Mouse (Mus musculus) left cerebral cortex, postnatal 10 days (tissue): ENCODE results near the gene Mrpl49. TPM values are rescaled to one million over a fixed set of nuclear protein-coding genes. Genes with fewer than 3 reads are reported as not detected.
"Not testable (repeated sequence)": the region's sequence is repeated elsewhere in the genome, so short reads cannot be mapped to it uniquely, and the experiment has no call there.

Experiments used
- DNase-seq, 2 experiments: peaks; one replicate each; pipeline ENCODE4 v3.0.0; 2021 to 2022; ENCODE audit warnings: low spot score in 2 of 2, mixed read lengths in 1 of 2; ENCODE audit errors: extremely low spot score in 1 of 2
- intact Hi-C: fragments of 180-260 bp; cut with DNase I; formaldehyde crosslinking; loops from one replicate; pipeline ENCODE4 v1.15.1; 2025
- total RNA-seq, 2 experiments: library from RNA; stranded (reverse); gene quantifications; 2 replicates each; pipeline ENCODE4 v1.2.3; 2021

The Mrpl49 gene
- total RNA-seq, 2 experiments from 2014 or later: 43.3 to 45.3 TPM

DNA sequence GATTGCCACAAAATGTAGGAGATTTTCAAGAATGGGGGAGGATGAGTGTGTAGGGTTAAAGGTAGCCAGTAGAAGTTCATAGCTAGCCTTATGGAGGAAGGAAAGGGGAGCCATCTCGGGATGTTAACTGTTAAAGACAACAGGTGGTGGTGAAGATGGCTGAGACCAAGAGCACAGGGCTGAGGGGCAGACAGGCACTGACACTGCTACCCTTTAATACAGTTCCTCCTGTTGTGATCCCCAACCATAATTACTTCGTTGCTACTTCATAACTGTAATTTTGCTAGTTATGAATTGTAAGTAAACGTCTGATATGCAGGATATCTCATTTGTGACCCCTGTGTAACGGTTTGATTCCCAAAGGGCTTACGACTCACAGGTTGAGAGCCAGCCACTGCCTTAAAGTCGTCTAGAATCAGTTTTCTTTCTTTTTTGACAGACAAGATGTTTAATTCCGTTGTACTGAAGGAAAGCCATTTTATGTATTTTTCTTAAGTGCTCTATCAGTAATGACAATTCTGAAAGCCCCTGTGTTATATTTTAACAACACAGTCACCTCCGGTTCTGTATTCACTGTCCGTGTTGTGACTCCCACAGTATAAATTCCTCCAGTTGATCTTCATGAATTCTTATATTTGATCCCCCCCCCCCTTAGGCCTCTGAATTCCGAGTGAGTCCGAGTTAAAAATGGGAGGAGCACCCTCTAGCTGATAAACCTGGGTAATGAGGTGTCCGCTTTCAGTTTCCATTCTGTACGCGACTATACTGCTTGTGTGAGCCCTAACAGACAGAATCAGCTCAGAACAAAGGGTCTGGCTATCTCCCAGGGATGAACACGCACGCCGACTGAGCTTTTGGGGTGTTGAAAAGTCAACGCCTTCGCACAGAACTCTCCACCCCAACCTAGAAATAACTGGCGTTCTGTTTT is 12.0 kb downstream of the Mrpl49 start:
- no peak for DNase-seq
- intact Hi-C loops: loop anchor here (2.0 to 5.0 kb wide), 2 partner anchors 81 to 123 kb away; partner anchors contain the start of genes Cdc42ep2 and Pola2

DNA sequence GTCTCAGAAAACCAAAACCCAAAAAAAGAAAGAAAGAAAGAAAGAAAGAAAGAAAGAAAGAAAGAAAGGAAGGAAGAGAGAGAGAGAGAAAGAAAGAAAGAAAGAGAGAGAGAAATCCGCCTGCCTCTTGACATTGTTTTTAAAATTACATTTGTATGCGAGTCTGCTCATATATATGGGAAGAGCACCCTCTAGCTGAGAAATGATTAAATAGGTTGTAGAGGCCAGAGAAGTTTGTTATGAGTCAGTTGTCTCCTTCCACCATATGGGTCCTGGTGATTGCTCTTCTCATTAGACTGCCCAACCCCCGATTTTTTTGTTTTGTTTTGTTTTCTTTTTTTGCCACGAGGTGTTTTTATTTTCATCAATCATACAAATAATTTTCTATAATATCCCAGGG is 13.5 kb downstream of the Mrpl49 start:
- intact Hi-C loops: loop anchor here (2.0 kb wide), 1 partner anchor 79 kb away; the partner anchor contains the start of gene Pola2
- not testable (repeated sequence) for DNase-seq

DNA sequence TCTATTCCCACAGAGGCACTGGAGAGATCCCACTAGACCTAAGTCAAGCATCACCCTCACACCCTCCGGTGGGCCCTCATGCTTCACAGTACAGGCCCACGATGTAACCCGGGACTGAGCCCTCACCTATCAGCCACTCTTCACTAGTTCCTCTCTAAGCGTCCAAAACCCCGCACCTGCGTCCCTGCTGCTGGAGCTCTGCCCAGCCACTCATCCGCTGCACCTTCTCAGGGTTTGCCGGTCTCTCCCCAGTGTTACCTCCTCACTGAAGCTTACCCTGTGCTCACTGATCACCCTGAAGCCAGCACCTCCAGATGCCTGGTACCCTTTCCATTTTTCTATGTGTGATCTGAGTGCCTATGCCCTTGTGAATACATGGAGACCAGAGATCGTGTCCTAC is 15.3 kb downstream of the Mrpl49 start:
- intact Hi-C loops: no loop called here

DNA sequence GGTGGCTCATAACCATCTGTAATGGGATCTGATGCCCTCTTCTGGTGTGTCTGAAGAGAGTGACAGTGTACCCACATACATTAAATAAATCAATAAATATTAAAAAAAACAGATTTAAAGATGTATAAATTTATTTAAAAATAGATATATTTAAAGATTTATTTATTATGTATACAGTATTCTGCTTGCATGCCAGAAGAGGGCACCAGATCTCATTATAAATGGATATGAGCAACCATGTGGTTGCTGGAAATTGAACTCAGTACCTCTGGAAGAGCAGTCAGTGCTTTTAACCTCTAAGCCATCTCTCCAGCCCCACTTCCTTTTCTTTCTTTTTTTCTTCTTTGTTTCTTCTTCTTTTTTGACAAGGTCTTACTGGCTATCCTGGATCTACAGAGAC is 17.6 kb downstream of the Mrpl49 start:
- no peak for DNase-seq
- intact Hi-C loops: no loop called here

More for the DNA sequence above, 15.3 kb downstream of the Mrpl49 start:
- DNase-seq: peak in 1 of 2 experiments; percentile 25

DNA sequence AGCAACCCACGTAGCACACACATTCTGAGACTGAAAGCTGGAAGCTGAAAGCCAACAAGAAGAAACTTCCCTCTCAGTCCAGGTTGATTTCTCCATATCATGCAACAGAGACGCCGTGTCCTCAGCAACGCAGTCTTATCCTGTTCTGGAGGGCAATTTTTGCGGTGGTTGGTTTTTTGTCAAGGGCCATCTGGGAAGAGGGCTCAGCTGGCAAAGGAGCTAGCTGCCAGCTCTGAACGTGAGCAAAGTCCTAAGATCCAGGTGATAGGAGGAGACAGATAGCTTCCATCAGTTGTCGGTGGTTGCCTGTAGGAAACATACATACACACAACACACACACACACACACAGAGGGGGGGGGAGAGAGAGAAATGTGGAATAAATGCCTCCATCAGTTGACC is 19.3 kb downstream of the Mrpl49 start:
- no peak for DNase-seq
- intact Hi-C loops: no loop called here

DNA sequence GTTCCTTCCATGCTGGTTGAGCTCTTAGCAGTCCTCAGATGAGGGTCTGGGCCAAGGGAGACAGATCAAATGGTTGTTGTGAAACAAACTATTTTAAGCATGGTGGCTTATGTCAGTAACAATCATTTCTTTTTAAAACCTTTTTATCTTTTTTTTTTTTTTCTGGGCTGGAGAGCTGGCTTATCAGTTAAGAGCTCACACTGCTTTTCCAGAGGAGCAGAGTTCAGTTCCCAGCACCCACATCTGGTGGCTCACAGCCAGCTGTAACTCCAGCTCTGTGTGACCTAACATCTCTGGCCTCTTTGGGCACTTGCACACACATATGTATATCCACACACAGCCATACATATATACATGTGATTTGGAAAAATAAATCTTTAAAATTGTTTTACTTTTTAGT is 19.9 kb downstream of the Mrpl49 start:
- DNase-seq: no peak
- intact Hi-C loops: no loop called here

DNA sequence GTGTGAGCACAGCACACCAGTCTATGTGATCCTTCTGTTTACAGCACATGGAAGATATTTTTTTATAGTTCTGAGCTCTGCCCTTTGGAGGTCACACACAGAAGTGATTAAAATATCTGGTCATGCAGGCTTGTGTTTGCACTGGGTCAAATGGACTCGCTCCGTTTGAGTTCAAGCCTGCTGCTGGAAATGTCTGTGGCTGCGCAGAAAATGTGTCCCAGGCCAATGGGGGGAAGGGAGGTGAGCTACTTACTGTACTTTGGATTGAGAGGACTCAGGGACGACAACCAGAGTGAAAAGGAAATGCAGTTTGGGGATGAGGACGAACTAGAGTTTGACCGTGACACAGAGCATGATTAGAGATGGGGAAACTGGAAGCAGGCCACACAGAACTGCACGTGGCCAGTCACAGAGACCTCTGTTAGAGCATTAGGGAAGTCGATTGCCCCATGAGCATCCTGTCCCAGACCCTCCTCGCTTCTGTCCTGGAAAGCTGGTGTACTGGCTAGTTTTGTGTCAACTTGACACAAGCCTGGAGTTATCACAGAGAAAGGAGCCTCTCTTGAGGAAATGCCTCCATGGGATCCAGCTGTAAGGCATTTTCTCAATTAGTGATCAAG is 21.5 kb downstream of the Mrpl49 start:
- no peak for DNase-seq
- intact Hi-C loops: no loop called here

DNA sequence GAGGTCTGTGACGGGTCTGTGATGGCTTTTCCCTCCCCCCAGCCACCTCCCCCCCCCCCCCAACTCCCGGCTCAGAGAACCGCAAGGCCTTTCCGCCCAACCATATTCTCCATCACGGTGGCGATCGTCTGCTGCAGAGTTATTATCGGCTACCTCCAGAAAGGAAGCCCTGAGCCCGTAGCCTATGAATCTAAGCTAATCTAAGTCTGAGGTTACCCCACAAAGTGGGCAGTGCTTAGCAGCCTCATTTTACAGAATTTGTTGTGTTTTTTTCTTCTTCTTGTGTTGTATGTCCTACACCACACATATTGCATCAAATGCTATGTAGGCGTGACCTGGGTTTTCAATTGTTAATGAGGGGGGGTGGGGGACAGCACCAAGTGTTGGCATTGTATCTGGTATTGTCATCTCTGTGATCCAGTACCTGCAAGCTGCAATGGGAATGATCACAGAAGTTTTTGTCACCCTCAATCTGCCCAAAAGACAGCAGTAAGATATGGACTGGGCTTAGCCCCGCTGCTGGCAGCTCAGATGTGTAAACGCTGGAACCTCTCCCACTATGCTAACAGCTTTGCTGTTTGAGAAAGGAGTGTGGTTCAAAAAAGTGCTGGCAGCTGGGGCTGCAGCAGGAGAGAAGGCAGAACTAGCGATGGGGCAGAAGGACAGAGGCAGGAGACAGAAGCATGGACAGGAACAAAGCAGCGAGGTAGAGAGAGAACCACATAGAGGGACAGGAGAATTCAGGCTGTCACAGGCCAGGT is 26.9 kb downstream of the Mrpl49 start:
- intact Hi-C loops: no loop called here
- no peak for DNase-seq

DNA sequence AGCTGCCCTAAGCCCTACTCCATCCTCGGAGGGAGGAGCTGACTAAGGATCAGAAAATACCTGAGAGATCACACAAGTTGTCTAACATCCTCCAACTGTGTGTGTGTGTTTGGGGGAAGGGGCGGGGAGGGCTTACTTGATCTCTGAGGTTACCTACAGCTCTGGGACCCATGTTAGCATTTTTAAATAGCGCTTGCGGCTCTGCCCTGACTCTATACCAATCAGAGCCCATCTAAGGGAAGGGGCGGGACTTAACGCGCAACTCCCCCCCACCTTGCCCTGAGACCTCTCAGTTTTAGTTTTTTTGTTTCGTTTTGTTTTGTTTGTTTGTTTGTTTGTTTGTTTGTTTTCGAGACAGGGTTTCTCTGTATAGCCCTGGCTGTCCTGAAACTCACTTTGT is 28.2 kb downstream of the Mrpl49 start:
- intact Hi-C loops: no loop called here

DNA sequence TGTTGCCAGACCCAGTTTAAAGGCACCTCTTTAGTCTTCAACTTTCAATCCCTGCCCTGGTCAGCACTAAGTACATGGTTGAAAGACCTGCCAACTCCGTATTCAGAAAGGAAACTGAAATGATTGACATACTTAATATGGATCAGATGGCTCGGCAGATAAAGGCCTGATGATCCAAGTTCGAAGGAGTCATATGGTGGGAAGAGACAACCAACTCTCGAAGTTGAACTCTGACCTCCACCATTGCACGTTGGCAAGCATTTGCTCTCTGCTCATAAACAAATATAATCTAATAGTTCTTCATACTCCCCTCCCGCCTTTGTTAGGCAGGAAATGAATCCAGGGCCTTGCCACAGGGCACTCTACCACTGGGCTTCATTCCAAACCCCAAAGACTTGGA is 28.6 kb downstream of the Mrpl49 start:
- intact Hi-C loops: no loop called here
- DNase-seq: no peak

More for the DNA sequence above, 28.2 kb downstream of the Mrpl49 start:
- no peak for DNase-seq

DNA sequence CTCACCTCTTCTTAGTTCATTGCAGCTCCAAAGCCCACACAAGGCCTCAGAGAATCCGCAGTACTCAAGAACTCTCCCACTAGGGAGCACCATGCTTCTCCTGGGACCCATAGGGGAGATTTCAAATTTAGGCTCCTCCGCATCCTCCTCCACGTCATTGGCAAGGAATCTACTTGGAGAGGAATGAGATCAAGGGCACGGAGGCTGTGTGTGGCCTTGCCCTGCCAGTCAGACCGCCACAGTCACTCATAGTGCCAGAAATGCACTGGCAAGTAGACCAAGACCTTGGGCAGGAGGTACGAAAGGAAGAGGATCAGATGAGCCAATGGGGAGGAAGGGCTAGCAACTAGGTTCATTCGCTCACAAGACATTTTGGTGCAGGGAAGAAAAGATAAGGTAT is 33.7 kb downstream of the Mrpl49 start:
- intact Hi-C loops: no loop called here
- no peak for DNase-seq

DNA sequence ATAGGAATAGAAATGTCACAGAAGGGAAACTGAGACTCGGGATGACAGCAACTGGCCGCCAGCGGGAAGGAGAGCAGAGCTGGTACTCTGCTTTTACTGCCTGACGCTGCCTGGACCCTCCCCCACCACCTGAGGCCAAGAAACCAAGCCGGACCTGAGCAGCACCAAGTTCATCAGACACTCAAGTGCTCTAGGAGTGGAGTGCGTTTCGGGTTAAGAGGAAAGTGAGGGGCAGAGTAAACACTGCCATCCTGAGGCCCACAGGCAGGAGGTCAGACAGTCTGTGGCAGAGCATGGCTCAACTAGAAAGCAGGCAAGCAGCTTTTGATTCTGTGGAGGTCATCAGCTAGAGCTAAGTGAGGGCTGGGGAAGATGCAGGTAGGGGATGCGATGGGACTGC is 34.5 kb downstream of the Mrpl49 start:
- intact Hi-C loops: no loop called here

DNA sequence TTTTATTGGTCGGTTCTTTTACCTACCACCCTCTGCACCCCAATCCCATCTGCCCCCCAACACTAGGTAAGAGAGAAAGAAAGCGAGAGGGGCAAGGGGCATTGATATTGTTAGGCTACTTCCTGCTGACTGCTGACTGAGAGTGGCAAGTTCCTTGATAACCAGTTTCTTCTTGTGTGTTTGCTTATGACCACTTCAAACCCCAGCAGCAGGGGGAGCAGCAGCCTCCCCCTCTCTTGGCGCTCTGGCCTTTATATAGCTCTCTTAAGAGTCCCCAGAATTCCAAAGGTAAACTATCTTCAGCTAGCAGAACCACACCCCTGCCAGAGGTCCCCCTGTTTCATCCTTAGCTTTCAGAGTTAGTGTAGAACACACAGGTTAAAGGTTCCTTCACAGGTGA is 37.3 kb downstream of the Mrpl49 start:
- intact Hi-C loops: no loop called here
- no peak for DNase-seq

More for the DNA sequence above, 34.5 kb downstream of the Mrpl49 start:
- DNase-seq: no peak

DNA sequence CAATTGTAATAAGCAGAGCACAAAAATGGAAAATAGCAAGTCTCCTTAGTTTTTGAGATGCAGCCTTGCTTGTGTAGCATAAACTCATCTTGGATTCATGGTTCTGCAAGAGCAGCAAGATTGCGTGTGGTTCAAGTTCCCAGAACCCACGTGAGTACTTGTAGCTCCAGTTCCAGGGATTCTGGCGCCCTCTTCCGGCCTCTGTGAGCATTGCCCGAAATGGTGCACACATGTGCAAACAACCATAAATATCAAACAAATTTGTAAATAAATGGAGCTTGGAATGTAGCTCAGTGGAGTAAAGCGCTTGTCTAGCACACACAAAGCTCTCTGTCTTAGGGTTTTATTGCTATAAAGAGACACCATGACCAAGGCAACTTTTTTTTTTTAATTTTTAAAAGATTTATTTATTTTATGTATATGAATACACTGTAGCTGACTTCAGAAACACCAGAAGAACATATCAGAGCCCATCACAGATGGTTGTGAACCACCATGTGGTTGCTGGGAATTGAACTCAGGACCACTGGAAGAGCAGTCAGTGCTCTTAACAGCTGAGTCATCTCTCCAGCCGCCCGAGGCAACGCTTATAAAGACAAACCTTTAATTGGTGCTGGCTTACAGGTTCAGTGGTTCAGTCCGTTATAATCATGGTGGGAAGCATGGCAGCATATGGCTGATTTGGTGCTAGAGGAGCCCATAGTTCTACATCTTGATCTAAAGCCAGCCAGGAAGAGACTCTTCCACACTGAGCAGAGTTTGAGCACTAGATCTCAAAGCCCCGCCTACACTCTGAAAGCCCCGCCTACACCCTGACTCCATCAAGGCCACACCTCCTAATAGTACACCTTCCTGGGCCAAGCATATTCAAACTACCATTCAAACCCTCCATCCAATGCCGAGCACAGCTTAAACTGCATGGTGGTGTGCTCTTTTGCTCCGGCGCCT is 39.2 kb downstream of the Mrpl49 start:
- DNase-seq: peak; percentile 73 to 87
- intact Hi-C loops: loop anchor here (1.0 to 10.0 kb wide), 3 partner anchors 54 to 234 kb away; partner anchors contain the start of gene Pola2

DNA sequence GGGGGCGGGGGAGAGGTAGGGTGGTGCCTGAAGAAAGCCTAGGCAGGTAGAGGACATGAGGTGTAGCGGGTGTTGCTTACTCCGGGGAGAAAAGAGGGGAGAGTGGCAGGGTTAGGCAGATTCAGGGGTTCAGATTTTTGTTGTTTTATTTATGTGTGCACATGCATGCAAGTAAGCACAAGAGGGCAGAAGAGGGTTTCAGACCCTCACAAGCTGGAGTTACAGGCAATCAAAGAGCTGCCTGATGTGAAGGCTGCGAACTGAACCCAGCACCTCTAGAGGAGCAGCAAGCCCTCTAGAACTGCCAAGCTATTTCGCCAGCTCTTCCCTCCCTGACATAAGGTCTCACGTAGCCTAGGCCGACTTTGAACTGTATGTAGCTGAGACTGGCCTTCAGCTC is 41.1 kb downstream of the Mrpl49 start:
- intact Hi-C loops: loop anchor here (10.0 kb wide), 1 partner anchor 232 kb away; no protein-coding TSS in a partner anchor
- DNase-seq: no peak

DNA sequence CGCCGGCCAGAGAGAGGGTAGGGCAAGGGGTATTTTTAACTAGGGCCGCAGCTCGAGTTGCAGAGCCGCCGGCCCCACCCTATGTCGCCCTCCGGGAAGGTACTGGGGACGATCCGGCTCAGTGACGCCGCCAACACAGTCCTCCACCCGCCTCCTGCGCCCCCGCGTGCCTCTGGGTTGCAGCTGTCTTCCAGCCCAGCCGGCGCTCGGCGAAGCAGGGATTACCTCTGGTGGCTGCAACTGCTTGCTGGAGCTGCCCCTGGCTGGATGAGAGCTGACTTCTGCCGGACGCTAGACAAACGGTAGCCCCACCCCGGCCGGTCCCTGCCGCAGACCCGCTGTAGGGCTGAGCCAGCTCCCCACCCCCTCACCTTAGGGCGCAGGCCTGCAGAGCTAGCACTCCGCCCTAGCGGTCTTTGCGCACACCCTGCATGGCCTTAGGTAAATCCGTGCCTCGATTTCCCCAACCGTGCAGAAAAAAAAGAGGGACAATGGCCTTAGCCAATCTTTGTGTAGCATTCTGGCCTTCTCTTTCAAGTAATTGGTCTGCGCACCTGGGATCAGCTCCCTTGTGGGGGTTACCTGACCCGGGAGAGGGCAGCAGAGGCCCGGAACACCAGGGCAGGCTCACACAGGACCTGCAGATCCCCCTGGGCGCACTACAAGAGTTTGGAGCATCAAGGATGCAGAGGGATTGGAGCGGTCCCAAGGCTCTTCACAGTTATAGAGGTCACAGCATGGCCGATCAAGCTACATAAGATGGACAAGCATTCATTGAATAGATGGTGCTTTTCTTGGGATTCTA is 41.9 kb downstream of the Mrpl49 start, which contains the start of gene Capn1:
Gene Capn1, minus strand, starts transcription at position 387 of the 805 bp plus-strand sequence.
- DNase-seq: peak; percentile 16 to 83
- intact Hi-C loops: loop anchor here (10.0 kb wide), 1 partner anchor 231 kb away; no protein-coding TSS in a partner anchor

DNA sequence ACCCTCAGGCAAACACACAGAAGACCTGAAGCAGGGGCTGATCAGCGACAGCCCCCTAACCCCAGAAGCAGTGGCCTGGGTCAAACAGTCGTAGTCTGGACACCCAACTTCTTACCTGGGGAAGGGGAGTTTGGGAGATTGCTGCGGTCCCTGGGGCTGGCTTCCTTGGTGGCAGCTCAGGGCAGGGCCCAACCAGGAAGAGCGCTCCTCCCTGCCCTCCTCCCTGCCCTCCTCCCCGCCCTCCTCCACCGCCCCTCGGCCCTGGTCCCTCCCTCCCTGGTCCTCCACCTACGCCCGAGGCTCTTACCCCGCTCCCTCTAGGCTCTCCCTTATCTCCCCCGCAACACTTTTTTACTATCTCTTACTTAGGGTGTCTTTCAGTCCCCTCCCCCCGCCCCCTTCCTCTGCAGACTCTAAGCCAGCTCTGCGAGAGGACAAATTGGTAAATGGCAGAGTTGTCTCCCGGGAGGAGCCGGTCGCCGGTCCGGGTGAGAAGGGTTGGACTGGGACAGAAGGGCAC is 42.5 kb downstream of the Mrpl49 start:
- DNase-seq: peak in 1 of 2 experiments; percentile 59
- intact Hi-C loops: loop anchor here (10.0 kb wide), 1 partner anchor 230 kb away; no protein-coding TSS in a partner anchor
